Mouse (Mus musculus) stomach, embryonic 15.5 days (tissue): ENCODE results near the gene Cd6. TPM values are rescaled to one million over a fixed set of nuclear protein-coding genes. Genes with fewer than 3 reads are reported as not detected.

ENCODE experiments used
- ATAC-seq: fragments of 200-750 bp; cut with Nextera tagmentation; 2 replicates; pipeline ENCODE4 v1.8.0; 2017; ENCODE audit warnings: low read depth, moderate number of reproducible peaks, moderate TSS enrichment; ENCODE audit not compliant: insufficient read depth, low FRiP score
- H3K27ac ChIP-seq: fragments of 300-500 bp; sonication (generic); 2 replicates; pipeline ENCODE4 v1.5.1; 2015; ENCODE audit warnings: mild to moderate bottlenecking, inconsistent platforms
- H3K27me3 ChIP-seq: fragments of 300-500 bp; sonication (generic); replicated peaks from 2 replicates; pipeline ENCODE4 v1.6.1; 2015; ENCODE audit warnings: inconsistent platforms
- H3K36me3 ChIP-seq: fragments of 300-500 bp; sonication (generic); 2 replicates; pipeline ENCODE4 v1.6.1; 2015; ENCODE audit warnings: inconsistent platforms
- H3K4me1 ChIP-seq: fragments of 300-500 bp; sonication (generic); 2 replicates; pipeline ENCODE4 v1.6.1; 2015; ENCODE audit warnings: inconsistent platforms
- H3K4me2 ChIP-seq: fragments of 300-500 bp; sonication (generic); 2 replicates; pipeline ENCODE4 v1.6.1; 2015; ENCODE audit warnings: mild to moderate bottlenecking, inconsistent platforms
- H3K4me3 ChIP-seq: fragments of 300-500 bp; sonication (generic); replicated peaks from 2 replicates; pipeline ENCODE4 v1.5.1; 2015; ENCODE audit warnings: inconsistent platforms
- H3K9ac ChIP-seq: fragments of 300-500 bp; sonication (generic); 2 replicates; pipeline ENCODE4 v1.6.1; 2015; ENCODE audit warnings: inconsistent platforms
- H3K9me3 ChIP-seq: fragments of 300-500 bp; sonication (generic); 2 replicates; pipeline ENCODE4 v1.6.1; 2016; ENCODE audit warnings: inconsistent platforms
- WGBS: fragments of 180-500 bp; shearing (Covaris S2); methylation state at CpG from one replicate; pipeline ENCODE4 v1.1.7; 2015; 5-methylcytosine and 5-hydroxymethylcytosine counted together
- polyA plus RNA-seq: library from polyadenylated mRNA; unstranded; fragments of >200 nt; fragmentation: Nextera tagmentation; extraction: Ambion mirVana; gene quantifications from 2 replicates; pipeline ENCODE4 v1.2.1, GENCODE M21; 2015

Cd6 gene
- polyA plus RNA-seq, 1 experiment from 2014 or later = 0.48 TPM

DNA sequence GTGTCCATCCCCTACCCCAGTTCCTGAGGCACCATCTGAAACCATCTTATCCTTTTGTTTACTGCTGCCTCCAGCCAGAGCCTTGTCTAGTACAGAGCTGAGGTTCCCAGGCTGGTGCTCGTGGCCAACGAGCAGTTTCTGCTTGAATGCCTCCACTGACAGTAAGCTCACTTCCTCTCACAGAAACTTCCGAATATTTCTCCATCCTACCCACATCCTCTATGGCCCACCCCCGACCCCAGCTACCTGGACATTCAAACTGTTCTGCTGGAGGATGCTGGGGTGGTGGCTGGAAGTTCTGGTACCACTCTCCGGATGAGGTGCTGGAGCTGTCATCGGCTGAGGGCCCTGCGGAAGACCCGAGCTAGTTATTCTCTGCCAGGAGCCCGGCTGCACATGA, 39.5 kb downstream of the Cd6 start:
- H3K4me2 ChIP-seq = no peak overlapping the region
- H3K4me1 ChIP-seq = no peaks in the 10 kb centered on the region
- H3K9ac ChIP-seq = no peak overlapping the region
- H3K36me3 ChIP-seq = no peaks in the 10 kb centered on the region
- 77% methylated on average over 9 of the region's 9 CpGs for WGBS
- no peak overlapping the region for H3K27ac ChIP-seq
- no peak for ATAC-seq
- no peaks in the 10 kb centered on the region for H3K9me3 ChIP-seq
- H3K27me3 ChIP-seq = no peaks in the 10 kb centered on the region
- H3K4me3 ChIP-seq = no peak overlapping the region

DNA sequence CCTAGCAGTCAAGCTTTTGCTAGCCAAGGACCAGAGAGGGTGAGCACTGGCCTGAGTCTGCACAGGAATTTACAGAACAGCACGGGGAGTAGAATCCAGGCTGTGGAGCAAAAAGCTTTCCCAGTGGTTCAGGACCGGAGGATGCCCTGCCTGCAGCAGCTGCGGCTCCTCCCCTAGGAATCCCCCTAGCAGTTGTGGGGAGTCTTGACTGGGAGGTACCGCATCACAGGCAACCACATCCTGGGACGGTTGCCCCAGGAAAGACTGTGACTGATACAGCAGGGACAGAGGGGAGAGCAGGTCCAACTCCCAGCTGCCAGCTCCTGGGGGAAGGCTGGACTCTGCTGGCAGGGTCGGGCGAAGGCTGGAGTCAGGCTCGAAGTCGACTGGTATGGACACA, 41.6 kb downstream of the Cd6 start:
- ATAC-seq = no peak

DNA sequence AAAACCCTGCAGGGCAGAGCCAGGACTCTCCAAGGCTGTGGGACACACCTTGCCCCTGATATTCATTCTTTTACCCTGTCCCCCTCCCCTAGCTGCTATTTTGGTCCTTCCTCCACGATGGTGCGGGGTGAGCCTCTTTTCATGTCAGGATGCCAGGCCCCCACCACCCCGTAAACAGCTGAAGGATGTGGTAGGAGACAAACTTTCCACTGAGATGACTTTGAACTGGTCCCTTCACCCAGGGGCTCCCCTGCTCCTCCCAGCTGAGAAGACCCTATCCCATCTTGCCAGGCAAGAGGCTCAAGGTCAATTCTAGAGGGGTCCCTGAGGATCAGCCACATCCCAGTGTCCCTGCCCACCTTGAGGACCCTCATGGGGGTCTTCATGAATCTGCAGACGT, 42.5 kb downstream of the Cd6 start:
- no peak overlapping the region for H3K4me3 ChIP-seq
- no peaks in the 10 kb centered on the region for H3K4me1 ChIP-seq
- no peak for ATAC-seq
- no peak overlapping the region for H3K27ac ChIP-seq
- no peaks in the 10 kb centered on the region for H3K27me3 ChIP-seq
- H3K36me3 ChIP-seq = no peaks in the 10 kb centered on the region
- no peak overlapping the region for H3K9ac ChIP-seq
- H3K9me3 ChIP-seq = no peaks in the 10 kb centered on the region
- H3K4me2 ChIP-seq = no peak overlapping the region
- 71% methylated on average over 4 of the region's 4 CpGs for WGBS

More for the DNA sequence above, 41.6 kb downstream of the Cd6 start:
- Histone ChIP-seq H3K9me3 (no peaks in the 10 kb centered on the region), H3K9ac (no peak overlapping the region), H3K4me1 (no peaks in the 10 kb centered on the region), H3K27me3 (no peaks in the 10 kb centered on the region), H3K4me2 (no peak overlapping the region), H3K36me3 (no peaks in the 10 kb centered on the region), H3K27ac (no peak overlapping the region), H3K4me3 (no peak overlapping the region)
- 73% methylated on average over 9 of the region's 9 CpGs for WGBS

DNA sequence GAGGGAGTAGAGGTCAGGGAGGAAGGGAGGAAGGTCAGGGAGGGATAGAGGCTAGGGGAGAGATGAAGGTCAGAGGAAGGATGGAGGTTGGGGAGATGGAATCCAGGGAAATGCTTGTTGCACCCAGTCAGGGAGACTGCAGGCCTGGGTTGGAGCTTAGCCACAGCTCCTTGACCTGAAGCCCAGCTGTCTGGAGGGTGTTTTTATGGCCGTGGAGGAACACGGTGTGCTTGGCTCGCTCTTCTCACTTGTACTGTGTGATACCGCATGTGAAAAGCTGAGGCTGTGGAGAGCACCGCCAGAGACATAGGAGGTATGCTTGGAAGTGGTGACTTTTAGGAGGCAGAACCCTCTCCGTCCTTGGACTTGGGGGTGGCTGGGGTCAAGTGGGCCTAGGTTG, 43.1 kb downstream of the Cd6 start:
- Histone ChIP-seq H3K36me3 (no peaks in the 10 kb centered on the region), H3K9ac (no peak overlapping the region), H3K27ac (no peak overlapping the region), H3K4me3 (no peak overlapping the region), H3K27me3 (no peaks in the 10 kb centered on the region), H3K9me3 (no peaks in the 10 kb centered on the region), H3K4me1 (no peaks in the 10 kb centered on the region), H3K4me2 (no peak overlapping the region)
- no peak for ATAC-seq
- 77% methylated on average over 6 of the region's 6 CpGs for WGBS

DNA sequence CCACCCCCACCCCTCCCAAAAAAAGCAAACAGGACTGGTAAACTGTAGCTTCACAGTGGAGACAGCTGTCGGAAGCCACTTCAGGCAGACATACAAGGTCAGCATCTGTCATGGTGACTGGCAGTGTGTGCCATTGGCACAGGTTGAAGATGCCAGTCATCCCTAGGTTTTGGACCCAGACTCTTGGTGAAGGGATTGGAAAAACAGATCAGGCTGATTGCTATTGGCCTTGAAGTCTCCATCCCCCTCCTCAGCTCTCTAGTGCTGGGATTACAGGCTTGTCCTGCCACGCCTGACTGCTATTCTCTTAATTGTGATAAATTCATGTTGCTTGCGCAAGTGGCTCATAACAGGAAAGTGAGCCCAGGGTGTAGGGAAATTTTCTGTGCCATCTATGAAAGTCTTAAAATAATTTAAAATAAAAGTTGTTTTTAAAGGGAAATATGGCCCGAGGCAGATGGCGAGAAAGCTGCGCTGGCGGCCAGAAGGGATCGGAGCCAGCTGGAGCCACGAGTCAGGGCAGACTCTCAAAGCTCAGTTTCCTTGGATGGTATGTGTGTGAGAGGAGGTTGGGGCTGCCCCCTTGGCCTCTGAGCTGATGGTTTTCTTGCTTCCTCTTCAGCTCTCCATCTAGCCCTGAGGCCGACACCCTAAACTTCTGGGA, 44.9 kb downstream of the Cd6 start:
- no peak overlapping the region for H3K4me3 ChIP-seq

DNA sequence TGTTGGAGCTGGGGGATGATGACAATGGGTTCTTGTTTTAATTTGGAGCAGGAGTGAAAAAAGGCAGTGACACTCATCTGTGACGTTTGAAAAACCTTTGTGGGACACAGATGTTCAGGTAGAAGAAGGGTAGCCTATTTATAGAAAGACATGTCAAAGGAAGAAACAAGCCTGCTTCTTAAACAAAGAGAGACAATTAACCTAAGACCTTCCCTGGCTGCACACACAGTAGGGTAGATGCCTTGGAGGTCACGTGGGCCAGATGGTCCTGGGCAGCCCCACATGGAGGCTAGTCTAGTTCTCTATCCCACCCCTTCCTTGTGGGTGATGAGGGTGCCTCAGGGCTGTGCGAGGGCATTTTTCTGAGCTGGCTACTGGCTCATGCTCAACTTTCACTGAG, 45.8 kb downstream of the Cd6 start:
- 41% methylated on average over 3 of the region's 3 CpGs for WGBS
- no peak for ATAC-seq
- H3K27ac ChIP-seq = no peak overlapping the region

More for the DNA sequence above, 44.9 kb downstream of the Cd6 start:
- no peak overlapping the region for H3K4me2 ChIP-seq
- ATAC-seq = no peak
- no peak overlapping the region for H3K9ac ChIP-seq
- no peaks in the 10 kb centered on the region for H3K4me1 ChIP-seq
- no peaks in the 10 kb centered on the region for H3K27me3 ChIP-seq
- no peak overlapping the region for H3K27ac ChIP-seq
- no peaks in the 10 kb centered on the region for H3K9me3 ChIP-seq
- 69% methylated on average over 10 of the region's 10 CpGs for WGBS
- no peaks in the 10 kb centered on the region for H3K36me3 ChIP-seq

DNA sequence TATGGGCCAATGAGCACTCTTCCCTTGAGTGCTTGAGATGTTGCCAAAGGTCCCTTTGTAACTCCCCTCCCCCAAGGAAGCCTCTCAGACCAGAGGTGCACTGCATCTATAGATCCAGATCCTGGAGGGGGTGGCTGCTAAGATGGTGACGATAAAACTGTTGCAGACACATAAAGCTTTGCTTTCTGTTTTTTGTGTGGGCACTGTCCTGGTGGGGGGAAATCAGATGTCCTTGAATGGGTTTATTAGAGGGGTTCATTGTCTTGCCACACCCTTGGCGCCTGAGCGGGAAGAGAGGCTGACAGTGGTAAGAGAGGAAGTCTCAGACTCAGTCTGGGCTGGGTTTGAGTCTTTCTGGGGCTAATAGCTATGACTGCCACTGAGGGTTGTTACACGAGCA, 46.7 kb downstream of the Cd6 start:
- no peak for ATAC-seq
- H3K27ac ChIP-seq = no peak overlapping the region
- no peaks in the 10 kb centered on the region for H3K9me3 ChIP-seq
- no peak overlapping the region for H3K4me2 ChIP-seq
- 85% methylated on average over 4 of the region's 4 CpGs for WGBS
- H3K27me3 ChIP-seq = no peaks in the 10 kb centered on the region
- H3K4me3 ChIP-seq = no peak overlapping the region
- H3K9ac ChIP-seq = no peak overlapping the region
- no peaks in the 10 kb centered on the region for H3K4me1 ChIP-seq
- H3K36me3 ChIP-seq = no peaks in the 10 kb centered on the region

More for the DNA sequence above, 45.8 kb downstream of the Cd6 start:
- Histone ChIP-seq H3K27me3 (no peaks in the 10 kb centered on the region), H3K9ac (no peak overlapping the region), H3K9me3 (no peaks in the 10 kb centered on the region), H3K4me2 (no peak overlapping the region), H3K36me3 (no peaks in the 10 kb centered on the region), H3K4me1 (no peaks in the 10 kb centered on the region), H3K4me3 (no peak overlapping the region)

DNA sequence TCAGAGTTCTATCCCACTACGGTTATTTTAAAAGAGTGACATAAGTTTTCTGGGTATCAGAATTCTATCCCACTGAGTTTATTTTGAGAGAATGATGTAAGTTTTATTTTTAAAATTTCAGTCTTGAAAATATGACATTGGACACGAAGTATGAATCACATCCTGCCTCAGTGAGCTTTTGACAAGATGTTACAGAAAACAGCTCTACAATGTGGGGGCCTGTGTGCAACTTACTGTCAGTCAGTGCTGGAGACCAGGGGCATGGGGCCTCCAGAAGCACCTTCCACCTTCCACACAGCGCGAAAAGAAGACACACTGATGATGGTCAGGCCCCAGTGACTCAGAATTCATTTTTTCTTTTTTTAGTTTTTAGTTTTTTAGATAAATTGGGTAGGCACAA, 48.2 kb downstream of the Cd6 start:
- H3K36me3 ChIP-seq = no peaks in the 10 kb centered on the region
- ATAC-seq = no peak
- H3K9ac ChIP-seq = no peak overlapping the region
- H3K27ac ChIP-seq = no peak overlapping the region
- H3K27me3 ChIP-seq = no peaks in the 10 kb centered on the region
- H3K4me3 ChIP-seq = no peak overlapping the region
- WGBS = 75% methylated on average over 4 of the region's 4 CpGs
- H3K9me3 ChIP-seq = no peaks in the 10 kb centered on the region
- H3K4me2 ChIP-seq = no peak overlapping the region
- H3K4me1 ChIP-seq = no peaks in the 10 kb centered on the region

DNA sequence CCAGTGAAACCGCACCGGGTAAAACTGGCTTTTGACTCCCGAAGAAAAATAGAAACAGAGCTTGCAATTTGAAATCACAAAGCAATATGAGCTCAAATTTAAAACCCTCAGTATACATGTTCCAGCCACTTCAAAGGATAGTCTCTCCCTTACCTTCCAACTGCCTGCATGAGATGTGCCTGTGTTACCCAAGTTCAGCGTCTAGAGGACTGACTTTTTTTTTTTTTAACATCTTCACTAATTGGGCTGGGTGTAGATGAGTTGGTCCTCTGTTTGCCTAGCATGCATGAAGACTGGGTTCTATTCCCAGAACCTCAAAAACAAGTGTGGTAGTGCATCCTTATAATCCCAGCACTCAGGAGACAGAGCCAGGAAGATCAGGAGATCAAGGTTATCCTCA, 53.0 kb downstream of the Cd6 start:
- no peaks in the 10 kb centered on the region for H3K9me3 ChIP-seq
- H3K4me3 ChIP-seq = no peak overlapping the region
- no peak overlapping the region for H3K27ac ChIP-seq
- no peak for ATAC-seq
- no peaks in the 10 kb centered on the region for H3K36me3 ChIP-seq
- no peak overlapping the region for H3K4me2 ChIP-seq
- no peaks in the 10 kb centered on the region for H3K4me1 ChIP-seq
- 75% methylated on average over 4 of the region's 4 CpGs for WGBS
- H3K27me3 ChIP-seq = no peaks in the 10 kb centered on the region
- H3K9ac ChIP-seq = no peak overlapping the region

DNA sequence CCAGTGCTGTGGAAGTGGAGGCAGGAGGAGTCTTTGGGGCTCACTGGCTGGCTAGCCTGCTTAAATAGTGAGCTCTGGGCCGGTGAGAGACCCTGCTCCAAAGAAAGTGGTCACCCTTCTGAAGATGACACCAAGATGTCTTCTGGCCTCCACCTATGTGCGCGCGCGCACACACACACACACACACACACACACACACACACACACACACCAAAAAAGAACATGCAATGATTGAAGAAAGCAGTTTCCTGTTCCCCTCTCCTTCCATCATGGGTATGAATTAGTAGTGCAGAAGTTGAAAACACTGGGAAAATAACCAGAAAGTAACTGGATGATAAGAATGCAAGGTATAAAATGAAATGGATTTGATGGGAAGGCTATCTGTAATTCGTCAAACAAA, 55.7 kb downstream of the Cd6 start:
- Histone ChIP-seq H3K36me3 (no peaks in the 10 kb centered on the region), H3K27me3 (no peaks in the 10 kb centered on the region), H3K27ac (no peak overlapping the region), H3K9ac (no peak overlapping the region), H3K4me3 (no peak overlapping the region), H3K9me3 (no peaks in the 10 kb centered on the region), H3K4me1 (no peaks in the 10 kb centered on the region), H3K4me2 (no peak overlapping the region)
- no peak for ATAC-seq
- 95% methylated on average over 6 of the region's 6 CpGs for WGBS

DNA sequence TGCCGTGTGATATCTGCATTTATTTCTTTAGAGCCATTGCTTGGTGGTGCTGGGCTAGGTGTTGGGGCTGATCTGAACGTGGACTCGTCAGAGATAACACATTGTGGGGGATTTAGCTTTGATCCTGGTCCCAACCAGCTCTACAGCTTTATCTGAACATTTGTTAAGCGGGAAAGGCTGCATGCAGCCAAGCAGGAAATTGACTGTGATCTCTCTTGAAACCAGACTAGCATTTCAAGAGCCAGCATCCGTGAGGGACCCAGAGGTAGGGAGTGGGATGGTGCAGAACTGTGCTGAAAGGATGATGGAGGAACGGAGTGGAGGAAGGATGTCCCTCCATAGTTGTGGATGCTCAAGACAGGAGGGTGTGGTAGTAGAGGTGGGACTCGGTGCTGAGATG, 56.5 kb downstream of the Cd6 start:
- Histone ChIP-seq H3K4me1 (no peaks in the 10 kb centered on the region), H3K27ac (no peak overlapping the region), H3K9ac (no peak overlapping the region), H3K9me3 (no peaks in the 10 kb centered on the region), H3K36me3 (no peaks in the 10 kb centered on the region), H3K4me2 (no peak overlapping the region), H3K27me3 (no peaks in the 10 kb centered on the region), H3K4me3 (no peak overlapping the region)
- WGBS = 70% methylated on average over 7 of the region's 7 CpGs
- ATAC-seq = no peak

DNA sequence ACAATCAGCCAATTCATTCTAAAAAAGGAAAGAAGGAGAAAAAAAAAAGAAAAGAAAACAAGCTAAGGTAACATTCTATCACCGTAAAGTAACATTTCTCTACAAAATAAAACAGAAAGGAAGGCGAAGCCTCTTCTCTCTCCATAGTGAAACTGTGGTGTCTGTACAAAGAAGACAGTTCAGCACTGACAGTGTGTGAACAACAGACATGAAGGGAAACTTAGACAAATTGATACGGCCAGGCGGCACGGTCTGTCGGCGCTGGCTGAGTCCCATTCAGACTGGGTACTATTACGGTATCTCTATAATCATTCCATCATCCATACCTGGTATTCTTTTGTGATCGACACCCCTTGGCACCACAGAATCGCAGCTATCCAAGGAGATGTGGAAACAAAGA, 57.0 kb downstream of the Cd6 start:
- no peaks in the 10 kb centered on the region for H3K9me3 ChIP-seq
- no peaks in the 10 kb centered on the region for H3K36me3 ChIP-seq
- no peaks in the 10 kb centered on the region for H3K27me3 ChIP-seq
- no peak for ATAC-seq
- no peaks in the 10 kb centered on the region for H3K4me1 ChIP-seq
- H3K4me3 ChIP-seq = no peak overlapping the region
- no peak overlapping the region for H3K27ac ChIP-seq
- WGBS = 93% methylated on average over 10 of the region's 10 CpGs
- no peak overlapping the region for H3K9ac ChIP-seq
- H3K4me2 ChIP-seq = no peak overlapping the region

DNA sequence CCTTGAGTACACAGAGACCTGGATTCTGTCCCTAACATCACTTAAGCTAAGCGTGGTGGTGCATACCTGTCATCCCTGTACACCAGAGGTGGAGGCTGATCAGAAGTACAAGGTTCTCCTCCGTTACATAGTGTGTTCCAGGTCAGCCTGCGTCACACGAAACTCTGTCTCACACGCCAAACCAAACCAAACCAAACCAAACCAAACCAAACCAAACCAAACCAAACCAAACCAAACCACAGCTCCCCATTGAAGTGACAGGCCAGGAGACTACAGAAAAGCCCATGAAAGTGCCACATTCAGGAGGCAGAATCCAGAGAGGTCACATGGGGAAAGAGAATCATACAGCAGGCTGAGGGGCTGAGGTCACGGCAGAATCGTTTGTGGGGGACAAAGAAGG, 57.9 kb downstream of the Cd6 start:
- no peaks in the 10 kb centered on the region for H3K27me3 ChIP-seq
- H3K4me1 ChIP-seq = no peaks in the 10 kb centered on the region
- ATAC-seq = no peak
- H3K27ac ChIP-seq = no peak overlapping the region
- 77% methylated on average over 7 of the region's 7 CpGs for WGBS
- H3K4me3 ChIP-seq = no peak overlapping the region
- no peaks in the 10 kb centered on the region for H3K9me3 ChIP-seq
- no peak overlapping the region for H3K9ac ChIP-seq
- no peaks in the 10 kb centered on the region for H3K36me3 ChIP-seq
- no peak overlapping the region for H3K4me2 ChIP-seq
